Mouse (Mus musculus): Measurements from ENCODE around the gene Rph3al.
A peak's percentile ranks its signal among the peaks of the same experiment; 100 is the strongest.

The Rph3al gene

GRCm38 (mm10) chr11:75948789-75949188 is 10.6 kb upstream of the Rph3al start:
- DNase-seq, result no peak

- no peak for DNase-seq
Measured at GRCm38 (mm10) chr11:75947223-75947622, 9.0 kb upstream of the Rph3al start.

GRCm38 (mm10) chr11:75945805-75946450 is 7.7 kb upstream of the Rph3al start:
- DNase-seq, result no peak

- peak; percentile 87 for DNase-seq
Measured at GRCm38 (mm10) chr11:75937370-75937871, 808 bp downstream of the Rph3al start.

GRCm38 (mm10) chr11:75935819-75936430 is 2.3 kb downstream of the Rph3al start:
- DNase-seq, result peak; percentile 96

- peak; percentile 57 for DNase-seq
Measured at GRCm38 (mm10) chr11:75934425-75934824, 3.8 kb downstream of the Rph3al start.

GRCm38 (mm10) chr11:75933371-75933770 is 4.9 kb downstream of the Rph3al start:
- DNase-seq, result no peak

- DNase-seq, result peak; percentile 31
Measured at GRCm38 (mm10) chr11:75930911-75931678, 7.1 kb downstream of the Rph3al start.

GRCm38 (mm10) chr11:75930208-75930607 is 8.0 kb downstream of the Rph3al start:
- no peak for DNase-seq

- DNase-seq, result no peak
Measured at GRCm38 (mm10) chr11:75927881-75928280, 10.3 kb downstream of the Rph3al start.

GRCm38 (mm10) chr11:75926431-75927312 is 11.6 kb downstream of the Rph3al start:
- peak; percentile 87 for DNase-seq

- peak; percentile 45 for DNase-seq
Measured at GRCm38 (mm10) chr11:75925801-75926200, 12.4 kb downstream of the Rph3al start.

GRCm38 (mm10) chr11:75922741-75923140 is 15.5 kb downstream of the Rph3al start:
- DNase-seq, result no peak

GRCm38 (mm10) chr11:75919139-75919538 is 19.1 kb downstream of the Rph3al start:
- DNase-seq, result no peak

- DNase-seq, result no peak
Measured at GRCm38 (mm10) chr11:75917340-75917739, 20.9 kb downstream of the Rph3al start.

GRCm38 (mm10) chr11:75913953-75914352 is 24.3 kb downstream of the Rph3al start:
- DNase-seq, result peak; percentile 93

GRCm38 (mm10) chr11:75912944-75913657 is 25.1 kb downstream of the Rph3al start:
- peak; percentile 86 for DNase-seq

- DNase-seq, result peak; percentile 30
Measured at GRCm38 (mm10) chr11:75911962-75912361, 26.3 kb downstream of the Rph3al start.

GRCm38 (mm10) chr11:75909702-75910429 is 28.4 kb downstream of the Rph3al start:
- no peak for DNase-seq

- DNase-seq, result no peak
Measured at GRCm38 (mm10) chr11:75907406-75907805, 30.8 kb downstream of the Rph3al start.

- no peak for DNase-seq
Measured at GRCm38 (mm10) chr11:75906556-75906955, 31.7 kb downstream of the Rph3al start.
